Mouse (Mus musculus): Measurements from ENCODE around the gene Hadha. TPM values are rescaled to one million over a fixed set of nuclear protein-coding genes. Genes with fewer than 3 reads are reported as not detected.

Gene Hadha
- polyA plus RNA-seq, 1 experiment from 2014 or later = 110 TPM

- DNase-seq (ENCODE audit: low spot score) = no peak
Observed at GRCm38 (mm10) chr5:30155395-30155792, 432 bp upstream of the Hadha start.

GRCm38 (mm10) chr5:30154013-30154412 lies 949 bp downstream of the Hadha start:
- peak overlapping the region; percentile 95; the same call in 1 of the 2 replicates for H3K27ac ChIP-seq (ENCODE audit: low read length)
- DNase-seq (ENCODE audit: low spot score) = peak; percentile 65

More at GRCm38 (mm10) chr5:30155395-30155792, 432 bp upstream of the Hadha start:
- peak overlapping the region; percentile 95 for H3K27ac ChIP-seq (ENCODE audit: low read length)
- peak; percentile 46 for ATAC-seq
- H3K9ac ChIP-seq (replicated peaks; ENCODE audit: low read depth) = peak overlapping the region; percentile 76
- H3K4me3 ChIP-seq (ENCODE audit: low read depth, low read length) = peak overlapping the region; percentile 84
- no peaks in the 10 kb centered on the region for H3K27me3 ChIP-seq (replicated peaks; ENCODE audit: insufficient read depth, low read length)
- no peak for TF ChIP-seq CTCF (IDR thresholded peaks at IDR 0.05)
- TF ChIP-seq EP300 (IDR thresholded peaks at IDR 0.05) = no peak
- peak overlapping the region; percentile 62 for H3K4me2 ChIP-seq (replicated peaks; ENCODE audit: low read depth, low read length)
- H3K36me3 ChIP-seq (ENCODE audit: insufficient read depth, low read length) = no peaks in the 10 kb centered on the region
- WGBS = under 1% methylated on average over 31 of the region's 31 CpGs
- peaks cover 5% of the 10 kb centered on the region; the same call in 1 of the 2 replicates for H3K4me1 ChIP-seq (ENCODE audit: insufficient read depth, low read depth, low read length)
- no peaks in the 10 kb centered on the region for H3K9me3 ChIP-seq (ENCODE audit: low read length)

GRCm38 (mm10) chr5:30153222-30153621 lies 1.7 kb downstream of the Hadha start:
- H3K9ac ChIP-seq (replicated peaks; ENCODE audit: low read depth) = no peak overlapping the region
- peaks cover 5% of the 10 kb centered on the region; the same call in 1 of the 2 replicates for H3K4me1 ChIP-seq (ENCODE audit: insufficient read depth, low read depth, low read length)
- TF ChIP-seq CTCF (IDR thresholded peaks at IDR 0.05) = no peak
- no peak for TF ChIP-seq EP300 (IDR thresholded peaks at IDR 0.05)
- 92% methylated on average over 2 of the region's 2 CpGs for WGBS
- ATAC-seq = no peak
- H3K36me3 ChIP-seq (ENCODE audit: insufficient read depth, low read length) = no peaks in the 10 kb centered on the region
- no peak overlapping the region for H3K4me2 ChIP-seq (replicated peaks; ENCODE audit: low read depth, low read length)
- no peak overlapping the region for H3K4me3 ChIP-seq (ENCODE audit: low read depth, low read length)
- no peak overlapping the region for H3K27ac ChIP-seq (ENCODE audit: low read length)
- no peak for DNase-seq (ENCODE audit: low spot score)
- no peaks in the 10 kb centered on the region for H3K9me3 ChIP-seq (ENCODE audit: low read length)
- no peaks in the 10 kb centered on the region for H3K27me3 ChIP-seq (replicated peaks; ENCODE audit: insufficient read depth, low read length)

More at GRCm38 (mm10) chr5:30154013-30154412, 949 bp downstream of the Hadha start:
- H3K27me3 ChIP-seq (replicated peaks; ENCODE audit: insufficient read depth, low read length) = no peaks in the 10 kb centered on the region
- ATAC-seq = no peak
- H3K9me3 ChIP-seq (ENCODE audit: low read length) = no peaks in the 10 kb centered on the region
- peak overlapping the region; percentile 62 for H3K4me2 ChIP-seq (replicated peaks; ENCODE audit: low read depth, low read length)
- peaks cover 5% of the 10 kb centered on the region; the same call in 1 of the 2 replicates for H3K4me1 ChIP-seq (ENCODE audit: insufficient read depth, low read depth, low read length)
- 20% methylated on average over 4 of the region's 4 CpGs for WGBS
- H3K4me3 ChIP-seq (ENCODE audit: low read depth, low read length) = peak overlapping the region; percentile 84
- H3K9ac ChIP-seq (replicated peaks; ENCODE audit: low read depth) = peak overlapping the region; percentile 76
- TF ChIP-seq CTCF (IDR thresholded peaks at IDR 0.05) (no peak), EP300 (IDR thresholded peaks at IDR 0.05) (no peak)
- H3K36me3 ChIP-seq (ENCODE audit: insufficient read depth, low read length) = no peaks in the 10 kb centered on the region

GRCm38 (mm10) chr5:30152413-30152812 lies 2.5 kb downstream of the Hadha start:
- Histone ChIP-seq H3K4me1 (ENCODE audit: insufficient read depth, low read depth, low read length) (peaks cover 5% of the 10 kb centered on the region; the same call in 1 of the 2 replicates), H3K27ac (ENCODE audit: low read length) (no peak overlapping the region), H3K4me2 (replicated peaks; ENCODE audit: low read depth, low read length) (no peak overlapping the region), H3K4me3 (ENCODE audit: low read depth, low read length) (no peak overlapping the region), H3K9me3 (ENCODE audit: low read length) (no peaks in the 10 kb centered on the region), H3K27me3 (replicated peaks; ENCODE audit: insufficient read depth, low read length) (no peaks in the 10 kb centered on the region), H3K36me3 (ENCODE audit: insufficient read depth, low read length) (no peaks in the 10 kb centered on the region), H3K9ac (replicated peaks; ENCODE audit: low read depth) (no peak overlapping the region)
- no peak for TF ChIP-seq EP300 (IDR thresholded peaks at IDR 0.05)
- no peak for ATAC-seq
- 67% methylated on average over 1 of the region's 1 CpGs for WGBS
- DNase-seq (ENCODE audit: low spot score) = peak; percentile 10

GRCm38 (mm10) chr5:30152007-30152406 lies 3.0 kb downstream of the Hadha start:
- Histone ChIP-seq H3K4me3 (ENCODE audit: low read depth, low read length) (no peak overlapping the region), H3K9me3 (ENCODE audit: low read length) (no peaks in the 10 kb centered on the region), H3K27me3 (replicated peaks; ENCODE audit: insufficient read depth, low read length) (no peaks in the 10 kb centered on the region), H3K9ac (replicated peaks; ENCODE audit: low read depth) (no peak overlapping the region), H3K4me2 (replicated peaks; ENCODE audit: low read depth, low read length) (no peak overlapping the region), H3K36me3 (ENCODE audit: insufficient read depth, low read length) (no peaks in the 10 kb centered on the region), H3K4me1 (ENCODE audit: insufficient read depth, low read depth, low read length) (peaks cover 5% of the 10 kb centered on the region; the same call in 1 of the 2 replicates), H3K27ac (ENCODE audit: low read length) (no peak overlapping the region)
- DNase-seq (ENCODE audit: low spot score) (no peak), ATAC-seq (no peak)
- TF ChIP-seq EP300 (IDR thresholded peaks at IDR 0.05) = no peak
- no peak for TF ChIP-seq CTCF (IDR thresholded peaks at IDR 0.05)
- WGBS = 64% methylated on average over 4 of the region's 4 CpGs

- TF ChIP-seq CTCF (IDR thresholded peaks at IDR 0.05) = no peak
- TF ChIP-seq EP300 (IDR thresholded peaks at IDR 0.05) = no peak
- Histone ChIP-seq H3K4me3 (ENCODE audit: low read depth, low read length) (no peak overlapping the region), H3K9ac (replicated peaks; ENCODE audit: low read depth) (no peak overlapping the region), H3K27ac (ENCODE audit: low read length) (no peak overlapping the region), H3K4me1 (ENCODE audit: insufficient read depth, low read depth, low read length) (0 out of 2 replicates have a peak, but pooled peaks cover 3% of the 10 kb centered on the region), H3K9me3 (ENCODE audit: low read length) (no peaks in the 10 kb centered on the region), H3K4me2 (replicated peaks; ENCODE audit: low read depth, low read length) (no peak overlapping the region), H3K27me3 (replicated peaks; ENCODE audit: insufficient read depth, low read length) (no peaks in the 10 kb centered on the region), H3K36me3 (ENCODE audit: insufficient read depth, low read length) (peaks cover 13% of the 10 kb centered on the region; the same call in 1 of the 2 replicates)
- no peak for DNase-seq (ENCODE audit: low spot score)
- WGBS = 80% methylated on average over 5 of the region's 5 CpGs
- no peak for ATAC-seq
Observed at GRCm38 (mm10) chr5:30148133-30148920, 6.6 kb downstream of the Hadha start.

Data from lung, postnatal 0 days (tissue).